Mouse (Mus musculus) MEL (cell line): ENCODE data around the gene Cd82. TPM values are rescaled to one million over a fixed set of nuclear protein-coding genes. Genes with fewer than 3 reads are reported as not detected.
A peak's percentile ranks its signal among the peaks of the same experiment; 100 is the strongest.

Experiments
- DNase-seq: peaks from one replicate; pipeline ENCODE4 v3.0.0; 2011; ENCODE audit warnings: low read depth, low spot score
- H3K27ac ChIP-seq: 2 replicates; pipeline ENCODE4 v1.5.1; 2012; ENCODE audit warnings: low read depth, mild to moderate bottlenecking, control low read depth, low read length, moderate library complexity; ENCODE audit not compliant: control insufficient read depth
- H3K27me3 ChIP-seq, 2 experiments: fragments of 150-350 bp in 1 of 2; sonication (generic) in 1 of 2; 2 replicates each; pipeline ENCODE4 v1.6.1; 2012; ENCODE audit warnings: low read length in 2 of 2, mild to moderate bottlenecking in 2 of 2, improper control_type of control experiment in 1 of 2, moderate library complexity in 1 of 2; ENCODE audit not compliant: insufficient read depth in 2 of 2, control insufficient read depth in 1 of 2
- H3K36me3 ChIP-seq, 2 experiments: 2 replicates each; pipeline ENCODE4 v1.6.1; 2012 to 2014; ENCODE audit warnings: low read length in 2 of 2, improper control_type of control experiment in 1 of 2, inconsistent platforms in 1 of 2, mild to moderate bottlenecking in 1 of 2; ENCODE audit not compliant: insufficient read depth in 2 of 2, control insufficient read depth in 1 of 2
- H3K4me1 ChIP-seq, 2 experiments: fragments of 150-350 bp in 1 of 2; sonication (generic) in 1 of 2; 2 replicates each; pipeline ENCODE4 v1.6.1; 2012; ENCODE audit warnings: low read length in 2 of 2, improper control_type of control experiment in 1 of 2, mild to moderate bottlenecking in 1 of 2; ENCODE audit not compliant: insufficient read depth in 2 of 2, control insufficient read depth in 1 of 2
- H3K4me3 ChIP-seq, 2 experiments: fragments of 150-350 bp in 1 of 2; sonication (generic) in 1 of 2; 2 replicates each; pipeline ENCODE4 v1.5.1; 2012; ENCODE audit warnings: low read depth in 2 of 2, low read length in 2 of 2, mild to moderate bottlenecking in 2 of 2, moderate library complexity in 2 of 2, control low read depth in 1 of 2, improper control_type of control experiment in 1 of 2; ENCODE audit not compliant: control insufficient read depth in 1 of 2, insufficient read depth in 1 of 2
- H3K79me2 ChIP-seq: 2 replicates; pipeline ENCODE4 v1.6.1; 2012; ENCODE audit warnings: mild to moderate bottlenecking, low read length, moderate library complexity; ENCODE audit not compliant: control insufficient read depth, poor library complexity, insufficient read depth
- H3K9ac ChIP-seq: 2 replicates; pipeline ENCODE4 v1.6.1; 2012; ENCODE audit warnings: low read depth, mild to moderate bottlenecking, control low read depth, low read length, moderate library complexity; ENCODE audit not compliant: control insufficient read depth, poor library complexity, severe bottlenecking
- H3K9me3 ChIP-seq: fragments of 150-350 bp; sonication (generic); replicated peaks from 2 replicates; pipeline ENCODE4 v1.6.1; 2012; ENCODE audit warnings: mild to moderate bottlenecking, low read length, improper control_type of control experiment, moderate library complexity; ENCODE audit not compliant: insufficient read depth
- CHD1 ChIP-seq: IDR thresholded peaks from 2 replicates; pipeline ENCODE4 v1.6.1; 2012; ENCODE audit warnings: low read depth, mild to moderate bottlenecking, inconsistent platforms, low read length, improper control_type of control experiment
- CTCF ChIP-seq, 3 experiments: IDR thresholded peaks in 2 of 3; conservative IDR thresholded peaks in 1 of 3; 2 replicates each; pipeline ENCODE4 v1.5.1; 2011 to 2012; ENCODE audit warnings: low read length in 3 of 3, low read depth in 2 of 3, mild to moderate bottlenecking in 2 of 3, improper control_type of control experiment in 1 of 3, inconsistent platforms in 1 of 3, mixed read lengths in 1 of 3, moderate library complexity in 1 of 3; ENCODE audit not compliant: control insufficient read depth in 1 of 3, insufficient read depth in 1 of 3, poor library complexity in 1 of 3, severe bottlenecking in 1 of 3
- ELF1 ChIP-seq: IDR thresholded peaks from 2 replicates; pipeline ENCODE4 v1.6.1; 2014; ENCODE audit warnings: low read depth, mild to moderate bottlenecking, inconsistent platforms, low read length, improper control_type of control experiment, moderate library complexity
- EP300 ChIP-seq, 2 experiments: IDR thresholded peaks; 2 replicates each; pipeline ENCODE4 v1.6.1; 2011; ENCODE audit warnings: improper control_type of control experiment in 2 of 2, low read length in 2 of 2, low read depth in 1 of 2, mild to moderate bottlenecking in 1 of 2
- ETS1 ChIP-seq: IDR thresholded peaks from 2 replicates; pipeline ENCODE4 v1.6.1; 2012; ENCODE audit warnings: low read depth, mild to moderate bottlenecking, inconsistent platforms, low read length, improper control_type of control experiment, moderate library complexity
- GATA1 ChIP-seq: IDR thresholded peaks from 2 replicates; pipeline ENCODE4 v1.6.1; 2011; ENCODE audit warnings: low read depth, low read length, improper control_type of control experiment
- HCFC1 ChIP-seq: IDR thresholded peaks from 2 replicates; pipeline ENCODE4 v1.6.1; 2012; ENCODE audit warnings: low read depth, mild to moderate bottlenecking, inconsistent platforms, low read length, improper control_type of control experiment, moderate library complexity
- JUND ChIP-seq: IDR thresholded peaks from 2 replicates; pipeline ENCODE4 v1.6.1; 2011; ENCODE audit warnings: low read depth, mild to moderate bottlenecking, improper control_type of control experiment, low read length
- KAT2A ChIP-seq: conservative IDR thresholded peaks from 2 replicates; pipeline ENCODE4 v1.6.1; 2012; ENCODE audit warnings: low read depth, low read length, improper control_type of control experiment, inconsistent platforms
- MAFK ChIP-seq: IDR thresholded peaks from 2 replicates; pipeline ENCODE4 v1.6.1; 2011; ENCODE audit warnings: low read depth, mild to moderate bottlenecking, low read length, improper control_type of control experiment, borderline replicate concordance
- MAX ChIP-seq: IDR thresholded peaks from 2 replicates; pipeline ENCODE4 v1.6.1; 2011; ENCODE audit warnings: low read length, improper control_type of control experiment
- MAZ ChIP-seq: IDR thresholded peaks from 2 replicates; pipeline ENCODE4 v1.6.1; 2012; ENCODE audit warnings: low read depth, mild to moderate bottlenecking, inconsistent platforms, low read length, improper control_type of control experiment
- MXI1 ChIP-seq: IDR thresholded peaks from 2 replicates; pipeline ENCODE4 v1.6.1; 2011; ENCODE audit warnings: mild to moderate bottlenecking, low read depth, low read length, improper control_type of control experiment
- MYB ChIP-seq: IDR thresholded peaks from 2 replicates; pipeline ENCODE4 v1.6.1; 2011; ENCODE audit warnings: mild to moderate bottlenecking, low read depth, low read length, improper control_type of control experiment
- POLR2A ChIP-seq, 2 experiments: IDR thresholded peaks; 2 replicates each; pipeline ENCODE4 v1.6.1; 2011 to 2012; ENCODE audit warnings: low read length in 2 of 2, mild to moderate bottlenecking in 2 of 2, control low read depth in 1 of 2, improper control_type of control experiment in 1 of 2, low read depth in 1 of 2, moderate library complexity in 1 of 2; ENCODE audit not compliant: control insufficient read depth in 1 of 2, insufficient read depth in 1 of 2, poor library complexity in 1 of 2
- POLR2AphosphoS5 ChIP-seq: IDR thresholded peaks from 2 replicates; pipeline ENCODE4 v1.6.1; 2012; ENCODE audit warnings: low read depth, borderline replicate concordance, mild to moderate bottlenecking, inconsistent platforms, low read length, moderate library complexity, mixed read lengths
- RAD21 ChIP-seq: IDR thresholded peaks from 2 replicates; pipeline ENCODE4 v1.6.1; 2011; ENCODE audit warnings: mild to moderate bottlenecking, low read depth, low read length, improper control_type of control experiment
- RCOR1 ChIP-seq: IDR thresholded peaks from 2 replicates; pipeline ENCODE4 v1.6.1; 2012; ENCODE audit warnings: low read depth, mild to moderate bottlenecking, inconsistent platforms, low read length, improper control_type of control experiment
- SIN3A ChIP-seq: IDR thresholded peaks from 2 replicates; pipeline ENCODE4 v1.6.1; 2012; ENCODE audit warnings: low read length, improper control_type of control experiment, inconsistent platforms
- SMC3 ChIP-seq: IDR thresholded peaks from 2 replicates; pipeline ENCODE4 v1.6.1; 2011; ENCODE audit warnings: low read depth, low read length, improper control_type of control experiment
- TAL1 ChIP-seq: IDR thresholded peaks from 2 replicates; pipeline ENCODE4 v1.6.1; 2012; ENCODE audit warnings: mild to moderate bottlenecking, inconsistent platforms, low read length, moderate library complexity, mixed read lengths
- TCF12 ChIP-seq: IDR thresholded peaks from 2 replicates; pipeline ENCODE4 v1.6.1; 2014; ENCODE audit warnings: low read depth, mild to moderate bottlenecking, inconsistent platforms, low read length, improper control_type of control experiment, moderate library complexity
- UBTF ChIP-seq: IDR thresholded peaks from 2 replicates; pipeline ENCODE4 v1.6.1; 2012; ENCODE audit warnings: low read depth, mild to moderate bottlenecking, inconsistent platforms, low read length, improper control_type of control experiment, moderate library complexity, borderline replicate concordance; ENCODE audit not compliant: insufficient read depth
- ZC3H11A ChIP-seq: IDR thresholded peaks from 2 replicates; pipeline ENCODE4 v1.6.1; 2012; ENCODE audit warnings: low read depth, mild to moderate bottlenecking, inconsistent platforms, low read length, improper control_type of control experiment
- ZMIZ1 ChIP-seq: IDR thresholded peaks from 2 replicates; pipeline ENCODE4 v1.6.1; 2012; ENCODE audit warnings: low read depth, mild to moderate bottlenecking, inconsistent platforms, low read length, improper control_type of control experiment, moderate library complexity
- ZNF384 ChIP-seq: IDR thresholded peaks from 2 replicates; pipeline ENCODE4 v1.6.1; 2012; ENCODE audit warnings: low read depth, mild to moderate bottlenecking, inconsistent platforms, low read length, improper control_type of control experiment
- polyA plus RNA-seq, 2 experiments: library from polyadenylated mRNA; stranded (reverse) in 1 of 2; unstranded in 1 of 2; fragments of >175 nt in 1 of 2; fragments of >200 nt in 1 of 2; gene quantifications; 2 replicates each; pipeline versions ENCODE4 v1.2.1 to v1.2.4; 2012; ENCODE audit warnings: low replicate concordance in 2 of 2, low read depth in 1 of 2; ENCODE audit not compliant: insufficient read length in 2 of 2, insufficient read depth in 1 of 2, missing spikeins in 1 of 2
- total RNA-seq: library from RNA; depleted of rRNA; stranded (reverse); fragments of 300-350 nt; gene quantifications from 2 replicates; pipeline ENCODE4 v1.2.3, GENCODE M21; 2012

Gene Cd82
- total and polyA plus RNA-seq, 3 experiments = 37.6 to 59.7 TPM; not detected in 1

GRCm38 (mm10) chr2:93456140-93456539 lies 6.8 kb downstream of the Cd82 start:
- TF ChIP-seq EP300 (IDR thresholded peaks at IDR 0.05; ENCODE audit: low read depth in 1 of 2, low read length in 2 of 2) (0 out of 4 replicates have a peak, but pooled peaks of 1 of the 2 experiments have one; percentile 13), GATA1 (no peak)
- Histone ChIP-seq H3K27ac (no peak overlapping the region), H3K79me2 (peaks cover 2% of the 10 kb centered on the region; the same call in 1 of the 2 replicates), H3K9me3 (no peaks in the 10 kb centered on the region), H3K4me1 (peaks cover 37 to 42% of the 10 kb centered on the region in 2 experiments), H3K36me3 (peaks cover 0 to 22% of the 10 kb centered on the region in 2 experiments; a peak in 3 of 4 replicates), H3K27me3 (no peaks in the 10 kb centered on the region), H3K4me3 (no peak overlapping the region), H3K9ac (no peak overlapping the region)
- no peak for DNase-seq

DNA sequence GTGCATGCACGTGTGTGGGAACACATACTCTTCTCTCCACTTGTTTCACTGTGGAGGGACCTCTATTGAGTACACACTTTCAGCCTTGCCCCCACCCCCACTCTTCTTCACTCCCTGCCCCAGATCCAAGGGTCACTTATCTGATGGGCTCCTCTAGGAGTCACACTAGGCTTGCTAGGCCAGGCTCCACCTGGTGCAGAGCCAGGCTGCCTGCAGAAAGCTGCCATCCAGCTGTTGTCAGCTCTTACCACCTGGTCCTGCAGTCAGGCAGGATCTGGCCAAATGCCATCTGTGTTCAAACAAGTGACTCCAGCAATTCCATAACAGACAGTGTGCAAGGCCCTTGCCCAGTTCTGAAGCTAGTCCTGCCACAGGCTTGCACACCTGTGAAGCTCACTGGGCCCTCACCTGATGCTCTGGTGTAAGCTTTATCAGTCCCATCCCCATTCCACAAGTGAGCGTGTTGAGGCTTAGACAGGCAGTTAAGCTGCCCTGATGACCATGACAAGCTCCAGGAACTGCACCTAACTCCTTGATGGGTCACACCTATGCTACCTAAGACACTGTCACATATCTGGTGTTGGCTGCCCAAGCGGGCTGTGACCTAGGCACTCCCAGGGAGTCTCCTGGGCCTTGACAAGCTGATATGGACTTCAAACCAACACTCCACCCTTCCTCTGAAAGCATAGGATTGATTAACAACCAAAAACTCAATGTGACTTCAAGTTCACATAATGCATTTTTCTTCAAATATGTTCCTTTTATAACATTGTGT lies 7.9 kb downstream of the Cd82 start:
- no peak overlapping the region; the same call in 1 of the 2 replicates for H3K27ac ChIP-seq
- H3K27me3 ChIP-seq = no peaks in the 10 kb centered on the region
- H3K9ac ChIP-seq = no peak overlapping the region

GRCm38 (mm10) chr2:93454334-93454733 lies 8.6 kb downstream of the Cd82 start:
- Histone ChIP-seq H3K79me2 (no peaks in the 10 kb centered on the region; the same call in 1 of the 2 replicates), H3K27ac (no peak overlapping the region), H3K36me3 (peaks cover 0 to 16% of the 10 kb centered on the region in 2 experiments; a peak in 3 of 4 replicates), H3K9me3 (no peaks in the 10 kb centered on the region), H3K4me1 (peaks cover 30 to 31% of the 10 kb centered on the region in 2 experiments), H3K27me3 (no peaks in the 10 kb centered on the region), H3K9ac (no peak overlapping the region), H3K4me3 (no peak overlapping the region)
- no peak for TF ChIP-seq RAD21
- TF ChIP-seq EP300 (IDR thresholded peaks at IDR 0.05; ENCODE audit: low read depth in 1 of 2, low read length in 2 of 2) = no peak
- no peak for TF ChIP-seq MAX
- no peak for TF ChIP-seq ZMIZ1
- no peak for TF ChIP-seq KAT2A
- no peak for TF ChIP-seq SIN3A
- TF ChIP-seq ZC3H11A = no peak
- TF ChIP-seq MYB = no peak
- no peak for TF ChIP-seq ETS1
- no peak for TF ChIP-seq MAZ
- TF ChIP-seq MXI1 = no peak
- no peak for TF ChIP-seq POLR2A (IDR thresholded peaks at IDR 0.05; ENCODE audit: control insufficient read depth in 1 of 2, insufficient read depth in 1 of 2, low read depth in 1 of 2, low read length in 2 of 2, poor library complexity in 1 of 2)
- DNase-seq = no peak

More for the DNA sequence above, 7.9 kb downstream of the Cd82 start:
- Histone ChIP-seq H3K79me2 (no peaks in the 10 kb centered on the region; the same call in 1 of the 2 replicates), H3K9me3 (no peaks in the 10 kb centered on the region), H3K4me1 (peaks cover 35 to 36% of the 10 kb centered on the region in 2 experiments), H3K4me3 (no peak overlapping the region), H3K36me3 (peaks cover 0 to 21% of the 10 kb centered on the region in 2 experiments; a peak in 3 of 4 replicates)
- no peak for TF ChIP-seq HCFC1
- TF ChIP-seq MAFK = no peak
- TF ChIP-seq ZNF384 = no peak
- TF ChIP-seq KAT2A = no peak
- TF ChIP-seq JUND = no peak
- peak in 1 of 2 experiments; percentile 42; a peak in 3 of 4 replicates for TF ChIP-seq EP300 (IDR thresholded peaks at IDR 0.05; ENCODE audit: low read depth in 1 of 2, low read length in 2 of 2)
- 0 out of 2 replicates have a peak, but pooled peaks have one; percentile 39 for TF ChIP-seq CHD1
- 0 out of 2 replicates have a peak, but pooled peaks have one; percentile 20 for TF ChIP-seq MXI1
- TF ChIP-seq RCOR1 = 0 out of 2 replicates have a peak, but pooled peaks have one; percentile 9
- peak; percentile 75; the same call in 1 of the 2 replicates for TF ChIP-seq ETS1
- no peak for TF ChIP-seq MAX
- no peak for TF ChIP-seq UBTF
- TF ChIP-seq MYB = no peak
- TF ChIP-seq TAL1 = peak; percentile 64
- no peak for TF ChIP-seq POLR2AphosphoS5
- TF ChIP-seq TCF12 = peak; percentile 72; the same call in 1 of the 2 replicates
- TF ChIP-seq SMC3 = no peak
- TF ChIP-seq CTCF (IDR thresholded peaks at IDR 0.05 in 2 of 3, conservative IDR thresholded peaks at IDR 0.05 in 1 of 3; ENCODE audit: control insufficient read depth in 1 of 3, insufficient read depth in 1 of 3, low read depth in 2 of 3, low read length in 3 of 3, poor library complexity in 1 of 3, severe bottlenecking in 1 of 3) = no peak
- no peak for TF ChIP-seq ELF1
- DNase-seq = peak; percentile 59
